Mouse (Mus musculus) natural killer cell, adult 2 months (primary cell): Measurements from ENCODE around the gene Eif4a1.

ENCODE experiments used
- DNase-seq, 2 experiments: peaks; one replicate each; pipeline ENCODE4 v3.0.0; 2022; ENCODE audit warnings: low spot score in 2 of 2

Eif4a1 gene

GRCm38 (mm10) chr11:69699595-69699994, 27.4 kb upstream of the Eif4a1 start:
- DNase-seq = no peak

- DNase-seq = no peak
These were observed 26.4 kb upstream of the Eif4a1 start for GRCm38 (mm10) chr11:69698574-69698973.

- no peak for DNase-seq
These were observed 25.2 kb upstream of the Eif4a1 start for GRCm38 (mm10) chr11:69697396-69697795.

GRCm38 (mm10) chr11:69695361-69696181, 23.3 kb upstream of the Eif4a1 start, which contains the start of the genes Tnfsf12 and Tnfsfm13:
TSS of gene Tnfsf12 (minus strand) at chr11:69695849.
TSS of gene Tnfsfm13 (minus strand) at chr11:69696098.
- peak; percentile 63 to 79 for DNase-seq

GRCm38 (mm10) chr11:69695046-69695360, 22.8 kb upstream of the Eif4a1 start:
- no peak for DNase-seq

GRCm38 (mm10) chr11:69693421-69693965, 21.3 kb upstream of the Eif4a1 start:
- no peak for DNase-seq

GRCm38 (mm10) chr11:69692863-69693262, 20.6 kb upstream of the Eif4a1 start:
- no peak for DNase-seq

- DNase-seq = peak; percentile 33 to 60
These were observed 20.1 kb upstream of the Eif4a1 start for GRCm38 (mm10) chr11:69692196-69692811.

GRCm38 (mm10) chr11:69689891-69690290, 17.7 kb upstream of the Eif4a1 start:
- DNase-seq = no peak

- DNase-seq = no peak
These were observed 14.8 kb upstream of the Eif4a1 start for GRCm38 (mm10) chr11:69687061-69687460.

GRCm38 (mm10) chr11:69686377-69686776, 14.2 kb upstream of the Eif4a1 start:
- no peak for DNase-seq

- DNase-seq = no peak
These were observed 13.4 kb upstream of the Eif4a1 start, which contains the start of gene Tnfsf13 for GRCm38 (mm10) chr11:69685526-69686148. TSS of gene Tnfsf13 (minus strand) at chr11:69685784.

- no peak for DNase-seq
These were observed 12.7 kb upstream of the Eif4a1 start for GRCm38 (mm10) chr11:69684936-69685335.

GRCm38 (mm10) chr11:69684128-69684745, 12.0 kb upstream of the Eif4a1 start:
- DNase-seq = no peak

- no peak for DNase-seq
These were observed 11.4 kb upstream of the Eif4a1 start for GRCm38 (mm10) chr11:69683576-69683975.

- DNase-seq = peak; percentile 79 to 87
These were observed 10.8 kb upstream of the Eif4a1 start for GRCm38 (mm10) chr11:69682840-69683533.

- no peak for DNase-seq
These were observed 10.1 kb upstream of the Eif4a1 start for GRCm38 (mm10) chr11:69682209-69682839.

- peak; percentile 94 to 96 for DNase-seq
These were observed 9.3 kb upstream of the Eif4a1 start, which contains the start of gene Senp3 for GRCm38 (mm10) chr11:69681314-69682208. TSS of gene Senp3 (minus strand) at chr11:69682084.

- no peak for DNase-seq
These were observed 8.1 kb upstream of the Eif4a1 start for GRCm38 (mm10) chr11:69680136-69680855.
